Mouse (Mus musculus) testis, adult 2 months (tissue): ENCODE results near the gene Zfp790. TPM values are rescaled to one million over a fixed set of nuclear protein-coding genes. Genes with fewer than 3 reads are reported as not detected.
"Not testable (repeated sequence)": the region's sequence is repeated elsewhere in the genome, so short reads cannot be mapped to it uniquely, and the experiment has no call there.

Experiments
- H3K27ac ChIP-seq: fragments of 200-500 bp; 2 replicates; pipeline ENCODE4 v1.5.1; 2012; ENCODE audit warnings: low read depth, low read length; ENCODE audit not compliant: control insufficient read depth, insufficient read depth
- H3K27me3 ChIP-seq: fragments of 200-500 bp; 2 replicates; pipeline ENCODE4 v1.6.1; 2012; ENCODE audit warnings: mild to moderate bottlenecking, low read length, moderate library complexity; ENCODE audit not compliant: control insufficient read depth, insufficient read depth
- H3K36me3 ChIP-seq: fragments of 200-500 bp; 2 replicates; pipeline ENCODE4 v1.6.1; 2012; ENCODE audit warnings: mild to moderate bottlenecking, low read length; ENCODE audit not compliant: control insufficient read depth, insufficient read depth
- H3K4me1 ChIP-seq: fragments of 200-500 bp; 2 replicates; pipeline ENCODE4 v1.6.1; 2012; ENCODE audit warnings: low read length; ENCODE audit not compliant: control insufficient read depth, insufficient read depth
- H3K4me3 ChIP-seq: fragments of 200-500 bp; 2 replicates; pipeline ENCODE4 v1.5.1; 2012; ENCODE audit warnings: low read depth, mild to moderate bottlenecking, low read length, moderate library complexity, mixed read lengths; ENCODE audit not compliant: control insufficient read depth
- CTCF ChIP-seq: fragments of 200-500 bp; IDR thresholded peaks from 2 replicates; pipeline ENCODE4 v1.5.1; 2012; ENCODE audit warnings: low read depth, mild to moderate bottlenecking, inconsistent platforms, low read length, moderate library complexity; ENCODE audit not compliant: control insufficient read depth, insufficient read depth, insufficient replicate concordance
- POLR2A ChIP-seq: fragments of 200-500 bp; IDR thresholded peaks from 2 replicates; pipeline ENCODE4 v1.6.1; 2012; ENCODE audit warnings: low read depth, mild to moderate bottlenecking, inconsistent platforms, low read length, moderate library complexity; ENCODE audit not compliant: control insufficient read depth
- polyA plus RNA-seq: library from polyadenylated mRNA; depleted of rRNA; stranded (reverse); fragments of >200 nt; gene quantifications from 2 replicates; pipeline ENCODE4 v1.2.3, GENCODE M21; 2012

The Zfp790 gene
- polyA plus RNA-seq, 1 experiment, result 0.68 TPM

- H3K36me3 ChIP-seq, result no peaks in the 10 kb centered on the region
- no peak overlapping the region for H3K27ac ChIP-seq
Observed at GRCm38 (mm10) chr7:29844616-29845015, 28.7 kb downstream of the Zfp790 start.

GRCm38 (mm10) chr7:29852831-29853218, 36.9 kb downstream of the Zfp790 start:
- Histone ChIP-seq H3K4me1 (peaks cover 8% of the 10 kb centered on the region), H3K27me3 (no peaks in the 10 kb centered on the region), H3K4me3 (no peak overlapping the region), H3K27ac (no peak overlapping the region), H3K36me3 (no peaks in the 10 kb centered on the region)
- no peak for TF ChIP-seq POLR2A
- no peak for TF ChIP-seq CTCF

More at GRCm38 (mm10) chr7:29844616-29845015, 28.7 kb downstream of the Zfp790 start:
- Histone ChIP-seq H3K4me1 (no peaks in the 10 kb centered on the region), H3K27me3 (no peaks in the 10 kb centered on the region), H3K4me3 (no peak overlapping the region)
- TF ChIP-seq POLR2A (no peak), CTCF (no peak)

DNA sequence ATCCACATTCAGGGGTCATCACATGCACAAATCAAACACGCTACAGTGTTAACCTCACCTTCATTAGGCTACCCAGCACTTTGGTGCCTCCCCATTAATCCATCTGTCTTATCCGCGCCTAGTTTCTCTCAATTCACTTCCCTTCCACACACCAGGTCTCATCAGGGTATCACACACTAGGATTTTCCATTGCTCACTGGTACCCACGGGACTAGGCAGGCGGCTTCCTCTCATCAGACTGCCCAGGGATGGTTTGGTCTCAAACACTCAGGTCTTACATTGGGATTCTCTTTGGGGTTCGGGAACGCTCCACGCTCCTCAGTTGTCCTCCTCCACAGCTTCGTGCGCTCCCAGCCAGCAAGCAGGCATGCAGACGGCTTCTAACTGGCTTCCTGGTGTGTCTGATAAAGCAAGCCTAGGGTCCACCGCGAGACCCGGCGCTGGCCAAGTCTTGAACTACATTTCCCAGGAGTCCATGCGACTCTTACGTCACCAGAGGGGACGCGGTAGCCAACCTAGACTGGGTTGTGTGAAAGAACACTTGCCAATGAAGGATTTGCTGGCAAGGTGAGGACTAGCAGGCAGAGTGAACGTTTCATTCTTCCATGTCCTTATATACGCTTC, 37.4 kb downstream of the Zfp790 start, which contains the start of gene Zfp940:
Gene Zfp940 (minus strand): TSS at position 451 of the 624 bp plus-strand sequence.
- H3K27ac ChIP-seq, result no peak within 1 kb of the TSS
- TF ChIP-seq POLR2A, result 0 out of 2 replicates have a peak, but pooled peaks have one; percentile 29
- no peak for TF ChIP-seq CTCF
- H3K4me3 ChIP-seq, result peak within 1 kb of the TSS; percentile 83
- no peaks in the 10 kb centered on the region for H3K36me3 ChIP-seq
- H3K27me3 ChIP-seq, result no peaks in the 10 kb centered on the region
- H3K4me1 ChIP-seq, result peaks cover 8% of the 10 kb centered on the region

DNA sequence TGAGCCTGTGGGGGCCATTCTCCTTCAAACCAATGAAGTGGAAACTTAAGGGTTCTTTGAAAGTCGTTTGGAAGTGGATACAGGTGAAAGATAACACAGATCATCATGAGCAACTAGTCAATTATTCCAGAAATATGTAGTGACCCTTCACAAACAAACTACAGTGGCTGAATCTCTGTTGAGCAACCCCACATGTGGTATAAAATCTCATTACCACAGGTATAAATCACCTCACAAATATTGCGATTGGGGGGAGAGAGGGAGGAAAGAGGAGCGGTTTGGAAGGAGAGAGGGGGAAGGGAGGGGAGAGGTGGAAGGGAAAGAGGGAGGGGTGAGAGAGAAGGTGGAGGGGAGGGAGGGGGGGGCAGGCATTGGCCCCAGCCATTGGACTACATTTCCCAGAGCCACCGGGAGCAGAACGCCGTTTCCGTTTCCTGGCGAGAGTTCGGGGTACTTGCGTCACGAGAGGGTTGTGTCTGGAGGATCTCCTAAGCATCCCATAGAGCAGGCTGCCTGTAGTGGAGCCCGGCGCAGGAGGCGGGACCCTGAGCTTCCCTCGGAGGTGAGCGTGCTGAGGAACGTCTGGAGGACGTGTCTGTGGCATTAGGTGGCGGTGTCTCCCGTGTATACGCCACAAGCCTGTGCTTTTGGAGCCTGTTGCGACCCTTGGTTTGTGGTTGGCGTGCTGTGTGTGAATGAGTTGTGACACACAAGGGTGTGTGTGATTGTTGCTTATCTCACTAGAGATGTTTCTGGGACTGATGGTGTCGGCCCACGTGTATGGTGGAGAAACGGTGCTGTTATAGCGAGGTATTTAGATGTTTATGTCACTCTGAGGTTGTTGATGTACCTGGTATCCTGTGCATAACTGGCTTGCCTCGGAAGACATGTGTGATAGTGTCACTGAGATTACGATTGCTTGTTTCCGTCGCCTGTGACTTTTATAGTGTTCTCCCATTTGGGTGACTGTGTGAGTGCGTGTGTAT, 43.9 kb downstream of the Zfp790 start, which contains the start of gene Zfp420:
Gene Zfp420 (plus strand): TSS at position 448 of the 986 bp plus-strand sequence.
- Histone ChIP-seq H3K36me3 (no peaks in the 10 kb centered on the region), H3K27me3 (no peaks in the 10 kb centered on the region), H3K27ac (no peak within 1 kb of the TSS; the same call in 1 of the 2 replicates), H3K4me1 (peaks cover 2% of the 10 kb centered on the region; the same call in 1 of the 2 replicates), H3K4me3 (peak within 1 kb of the TSS; percentile 79)
- TF ChIP-seq CTCF, result no peak
- peak; percentile 65 for TF ChIP-seq POLR2A

DNA sequence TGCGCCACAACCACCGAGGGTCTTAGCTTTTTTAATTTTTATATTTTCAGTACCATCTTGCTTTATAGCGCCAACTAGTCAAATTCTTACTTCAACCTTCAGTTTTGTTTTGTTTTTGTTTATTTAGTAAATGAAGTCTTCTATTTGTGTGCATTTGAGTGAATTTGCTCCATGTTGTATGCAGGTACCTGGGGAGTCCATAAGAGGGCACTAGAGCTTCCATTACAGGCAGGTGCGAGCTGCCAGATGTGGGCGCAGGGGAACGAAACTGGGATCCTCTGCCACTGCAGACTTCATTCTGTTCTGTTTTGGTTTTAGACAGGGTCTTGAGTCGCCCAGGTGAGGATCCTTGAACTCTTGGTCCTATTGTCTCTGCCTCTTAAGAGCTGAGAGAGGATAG, 45.7 kb downstream of the Zfp790 start:
- H3K36me3 ChIP-seq, result no peaks in the 10 kb centered on the region
- no peak for TF ChIP-seq POLR2A
- TF ChIP-seq CTCF, result no peak

GRCm38 (mm10) chr7:29874256-29874655, 58.3 kb downstream of the Zfp790 start:
- Histone ChIP-seq H3K27ac (no peak overlapping the region), H3K4me3 (no peak overlapping the region), H3K27me3 (no peaks in the 10 kb centered on the region), H3K4me1 (0 out of 2 replicates have a peak, but pooled peaks cover 2% of the 10 kb centered on the region), H3K36me3 (no peaks in the 10 kb centered on the region; the same call in 1 of the 2 replicates)
- no peak for TF ChIP-seq POLR2A
- no peak for TF ChIP-seq CTCF

More for the DNA sequence above, 45.7 kb downstream of the Zfp790 start:
- H3K4me1 ChIP-seq, result peaks cover 2% of the 10 kb centered on the region; the same call in 1 of the 2 replicates
- no peak overlapping the region for H3K4me3 ChIP-seq
- no peaks in the 10 kb centered on the region for H3K27me3 ChIP-seq
- no peak overlapping the region for H3K27ac ChIP-seq

DNA sequence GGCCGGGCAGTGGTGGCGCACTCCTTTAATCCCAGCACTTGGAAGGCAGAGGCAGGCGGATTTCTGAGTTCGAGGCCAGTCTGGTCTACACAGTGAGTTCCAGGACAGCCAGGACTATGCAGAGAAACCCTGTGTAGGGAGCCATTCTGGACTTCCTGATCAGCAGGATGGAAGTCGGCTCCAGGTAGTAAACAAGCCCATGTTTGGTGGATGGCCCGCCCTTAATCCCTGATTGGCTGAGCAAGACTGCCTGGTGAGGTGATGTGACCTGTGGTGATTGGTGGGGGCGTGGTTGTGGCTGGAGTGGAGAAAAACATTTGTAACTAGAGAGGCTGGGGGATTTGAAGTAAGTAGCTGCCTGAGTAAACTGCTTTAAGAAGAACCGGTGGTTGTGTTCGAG, 61.6 kb downstream of the Zfp790 start:
- H3K27me3 ChIP-seq, H3K36me3 ChIP-seq, H3K4me1 ChIP-seq, H3K4me3 ChIP-seq, H3K27ac ChIP-seq: not testable (repeated sequence)
